Mouse (Mus musculus) cerebellum, adult 2 months (tissue): Measurements from ENCODE around the gene Mrps24.

Experiments used
- CTCF ChIP-seq: fragments of 200-500 bp; IDR thresholded peaks from 2 replicates; pipeline ENCODE4 v1.5.1; 2011; ENCODE audit warnings: low read depth, mild to moderate bottlenecking, control low read depth, low read length, moderate library complexity, borderline replicate concordance; ENCODE audit not compliant: insufficient read depth
- POLR2A ChIP-seq: fragments of 200-500 bp; IDR thresholded peaks from 2 replicates; pipeline ENCODE4 v1.6.1; 2011; ENCODE audit warnings: low read length, control low read depth, borderline replicate concordance; ENCODE audit not compliant: insufficient read depth

DNA sequence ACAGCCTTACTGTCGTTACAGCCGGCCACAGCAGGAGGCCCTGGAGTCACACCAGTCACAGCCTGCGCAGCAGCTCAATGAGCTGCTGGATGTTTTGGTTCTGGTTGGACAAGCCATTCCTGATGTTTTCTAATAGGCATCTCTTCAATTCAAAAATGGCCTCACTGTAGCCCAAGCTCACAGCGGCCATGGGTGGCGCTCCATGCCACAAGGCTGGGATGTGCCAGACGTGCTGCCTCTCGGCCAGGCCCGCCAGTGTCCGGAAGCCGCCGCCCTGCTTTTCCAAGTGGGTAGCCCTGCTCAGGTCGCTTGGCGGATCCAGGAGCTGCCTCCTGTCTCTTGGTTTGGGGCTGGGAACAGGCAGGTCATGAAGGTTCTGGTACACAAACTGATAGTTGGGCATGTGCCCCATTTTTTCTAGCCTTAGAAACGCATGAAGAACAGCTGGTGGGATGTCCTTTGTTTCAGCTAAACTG is at the start of gene Mrps24:
- no peak for TF ChIP-seq CTCF
- TF ChIP-seq POLR2A: no peak
